Mouse (Mus musculus) liver, embryonic 14.5 days (tissue): ENCODE measurements around the gene Abhd17c.

Experiments
- CTCF ChIP-seq: IDR thresholded peaks from 2 replicates; pipeline ENCODE4 v1.5.1; 2016; ENCODE audit warnings: antibody characterized with exemption, low read depth, control low read depth
- EP300 ChIP-seq: IDR thresholded peaks from 2 replicates; pipeline ENCODE4 v1.6.1; 2016; ENCODE audit warnings: antibody characterized with exemption, low read depth

DNA sequence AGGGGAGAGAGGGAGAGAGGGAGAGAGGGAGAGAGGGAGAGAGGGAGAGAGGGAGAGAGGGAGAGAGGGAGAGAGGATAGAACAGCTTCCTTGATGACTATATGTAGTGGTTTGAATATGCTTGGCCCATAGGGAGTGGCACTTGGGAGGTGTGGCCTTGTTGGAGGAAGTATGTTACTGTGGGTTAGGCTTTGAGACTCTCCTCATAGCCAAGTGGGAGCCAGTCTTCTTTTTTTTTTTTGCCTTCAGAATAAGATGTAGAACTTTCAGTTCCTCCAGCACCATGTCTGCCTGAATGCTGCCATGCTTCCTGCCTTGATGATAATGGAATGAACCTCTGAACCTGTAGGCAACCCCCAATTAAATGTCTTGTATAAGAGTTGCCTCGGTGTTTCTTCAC is 49.1 kb downstream of the Abhd17c start:
- TF ChIP-seq CTCF, result no peak
- no peak for TF ChIP-seq EP300
